Mouse (Mus musculus): ENCODE results near the gene Olfr487. TPM values are rescaled to one million over a fixed set of nuclear protein-coding genes. Genes with fewer than 3 reads are reported as not detected.

Gene Olfr487
- polyA plus RNA-seq, 1 experiment from 2014 or later = not detected

- no peaks in the 10 kb centered on the region for H3K36me3 ChIP-seq (ENCODE audit: control insufficient read depth, insufficient read depth)
- no peak within 1 kb of the TSS for H3K9ac ChIP-seq (replicated peaks; ENCODE audit: low read depth, low read length)
- H3K27me3 ChIP-seq (replicated peaks; ENCODE audit: control insufficient read depth, insufficient read depth, low read length) = no peaks in the 10 kb centered on the region
- H3K4me1 ChIP-seq (replicated peaks; ENCODE audit: control insufficient read depth, insufficient read depth, low read length) = no peaks in the 10 kb centered on the region
- H3K9me3 ChIP-seq (ENCODE audit: control insufficient read depth, low read length) = no peaks in the 10 kb centered on the region
- ATAC-seq = no peak
- no peak within 1 kb of the TSS for H3K4me3 ChIP-seq (replicated peaks; ENCODE audit: low read length)
- no peak within 1 kb of the TSS for H3K4me2 ChIP-seq (ENCODE audit: low read length)
- H3K27ac ChIP-seq (ENCODE audit: low read length) = no peak within 1 kb of the TSS
Measured at GRCm38 (mm10) chr7:108159771-108160170, 54.7 kb downstream of the Olfr487 start, which contains the start of gene Olfr485. Gene Olfr485, minus strand, starts transcription at chr7:108159871.

Other genes starting within 250 kb of the Olfr487 start
- gene Olfr476, start 249.8 kb downstream of the Olfr487 start, polyA plus RNA-seq (2015; fragmentation: Nextera tagmentation; extraction: Ambion mirVana) = not detected in 2 replicates
- gene Olfr477, start 227.9 kb downstream of the Olfr487 start, polyA plus RNA-seq (2015; fragmentation: Nextera tagmentation; extraction: Ambion mirVana) = not detected in 2 replicates
- not detected in 2 replicates for gene Olfr478, start 180.6 kb downstream of the Olfr487 start, polyA plus RNA-seq (2015; fragmentation: Nextera tagmentation; extraction: Ambion mirVana)
- not detected in 2 replicates for gene Olfr479, start 163.9 kb downstream of the Olfr487 start, polyA plus RNA-seq (2015; fragmentation: Nextera tagmentation; extraction: Ambion mirVana)
- gene Olfr480, start 147.3 kb downstream of the Olfr487 start, polyA plus RNA-seq (2015; fragmentation: Nextera tagmentation; extraction: Ambion mirVana) = not detected in 2 replicates
- not detected in 2 replicates for gene Olfr481, start 134.8 kb downstream of the Olfr487 start, polyA plus RNA-seq (2015; fragmentation: Nextera tagmentation; extraction: Ambion mirVana)
- not detected in 2 replicates for gene Olfr482, start 117.0 kb downstream of the Olfr487 start, polyA plus RNA-seq (2015; fragmentation: Nextera tagmentation; extraction: Ambion mirVana)
- gene Olfr483, start 113.8 kb downstream of the Olfr487 start, polyA plus RNA-seq (2015; fragmentation: Nextera tagmentation; extraction: Ambion mirVana) = not detected in 2 replicates
- not detected in 2 replicates for gene Olfr484, start 87.2 kb downstream of the Olfr487 start, polyA plus RNA-seq (2015; fragmentation: Nextera tagmentation; extraction: Ambion mirVana)
- not detected in 2 replicates for gene Olfr485, start 54.8 kb downstream of the Olfr487 start, polyA plus RNA-seq (2015; fragmentation: Nextera tagmentation; extraction: Ambion mirVana)
- gene Olfr486, start 41.9 kb downstream of the Olfr487 start, polyA plus RNA-seq (2015; fragmentation: Nextera tagmentation; extraction: Ambion mirVana) = not detected in 2 replicates
- not detected in 2 replicates for gene Olfr488, start 43.7 kb upstream of the Olfr487 start, polyA plus RNA-seq (2015; fragmentation: Nextera tagmentation; extraction: Ambion mirVana)
- not detected in 2 replicates for gene Olfr490, start 74.3 kb upstream of the Olfr487 start, polyA plus RNA-seq (2015; fragmentation: Nextera tagmentation; extraction: Ambion mirVana)
- not detected in 2 replicates for gene Olfr491, start 98.8 kb upstream of the Olfr487 start, polyA plus RNA-seq (2015; fragmentation: Nextera tagmentation; extraction: Ambion mirVana)
- gene Olfr492, start 109.0 kb upstream of the Olfr487 start, polyA plus RNA-seq (2015; fragmentation: Nextera tagmentation; extraction: Ambion mirVana) = not detected in 2 replicates
- not detected in 2 replicates for gene Olfr493, start 132.3 kb upstream of the Olfr487 start, polyA plus RNA-seq (2015; fragmentation: Nextera tagmentation; extraction: Ambion mirVana)
- not detected in 2 replicates for gene Olfr494, start 150.7 kb upstream of the Olfr487 start, polyA plus RNA-seq (2015; fragmentation: Nextera tagmentation; extraction: Ambion mirVana)
- gene Olfr495, start 178.5 kb upstream of the Olfr487 start, polyA plus RNA-seq (2015; fragmentation: Nextera tagmentation; extraction: Ambion mirVana) = not detected in 2 replicates
- gene Olfr497, start 205.8 kb upstream of the Olfr487 start, polyA plus RNA-seq (2015; fragmentation: Nextera tagmentation; extraction: Ambion mirVana) = not detected in 2 replicates